Mouse (Mus musculus) lung, embryonic 16.5 days (tissue): ENCODE measurements around the gene Akt3. TPM values are rescaled to one million over a fixed set of nuclear protein-coding genes. Genes with fewer than 3 reads are reported as not detected.

Source experiments
- ATAC-seq: fragments of 200-750 bp; cut with Nextera tagmentation; 2 replicates; pipeline ENCODE4 v1.8.0; 2017; ENCODE audit warnings: low read depth, mild to moderate bottlenecking, moderate library complexity
- H3K27ac ChIP-seq: fragments of 300-500 bp; sonication (generic); 2 replicates; pipeline ENCODE4 v1.5.1; 2014; ENCODE audit warnings: mild to moderate bottlenecking, control low read depth, low read length
- H3K27me3 ChIP-seq: fragments of 300-500 bp; sonication (generic); 2 replicates; pipeline ENCODE4 v1.6.1; 2014; ENCODE audit warnings: low read depth, low read length, mixed read lengths; ENCODE audit not compliant: control insufficient read depth, insufficient read depth
- H3K36me3 ChIP-seq: fragments of 300-500 bp; sonication (generic); 2 replicates; pipeline ENCODE4 v1.6.1; 2014; ENCODE audit warnings: low read length; ENCODE audit not compliant: control insufficient read depth, insufficient read depth
- H3K4me1 ChIP-seq: fragments of 300-500 bp; sonication (generic); replicated peaks from 2 replicates; pipeline ENCODE4 v1.6.1; 2014; ENCODE audit warnings: low read length, mixed read lengths; ENCODE audit not compliant: control insufficient read depth, insufficient read depth
- H3K4me2 ChIP-seq: fragments of 300-500 bp; sonication (generic); 2 replicates; pipeline ENCODE4 v1.6.1; 2014; ENCODE audit warnings: low read depth, low read length, control low read depth
- H3K4me3 ChIP-seq: fragments of 300-500 bp; sonication (generic); 2 replicates; pipeline ENCODE4 v1.5.1; 2014; ENCODE audit warnings: mild to moderate bottlenecking, low read length, control low read depth
- H3K9ac ChIP-seq: fragments of 300-500 bp; sonication (generic); 2 replicates; pipeline ENCODE4 v1.6.1; 2014; ENCODE audit warnings: low read length, control low read depth
- H3K9me3 ChIP-seq: fragments of 300-500 bp; sonication (generic); 2 replicates; pipeline ENCODE4 v1.6.1; 2016; ENCODE audit warnings: low read length; ENCODE audit not compliant: control insufficient read depth
- WGBS: fragments of 180-500 bp; shearing (Covaris S2); extraction: QIAGEN DNeasy Blood & Tissue Kit; methylation state at CpG from one replicate; pipeline ENCODE4 v1.1.7; 2014; 5-methylcytosine and 5-hydroxymethylcytosine counted together
- polyA plus RNA-seq: library from polyadenylated mRNA; unstranded; fragments of >200 nt; fragmentation: Nextera tagmentation; extraction: Ambion mirVana; gene quantifications from 2 replicates; pipeline ENCODE4 v1.2.1, GENCODE M21; 2015

Gene Akt3
- polyA plus RNA-seq, 1 experiment from 2014 or later, result 4.1 TPM

- Histone ChIP-seq H3K4me2 (no peak overlapping the region), H3K4me3 (no peak overlapping the region), H3K9ac (no peak overlapping the region), H3K27ac (no peak overlapping the region), H3K4me1 (0 out of 2 replicates have a peak, but pooled peaks cover 3% of the 10 kb centered on the region), H3K27me3 (no peaks in the 10 kb centered on the region), H3K9me3 (no peaks in the 10 kb centered on the region), H3K36me3 (no peaks in the 10 kb centered on the region)
- ATAC-seq, result no peak
- 94% methylated on average over 2 of the region's 2 CpGs for WGBS
Measured at GRCm38 (mm10) chr1:177048773-177049172, 209.2 kb downstream of the Akt3 start.

DNA sequence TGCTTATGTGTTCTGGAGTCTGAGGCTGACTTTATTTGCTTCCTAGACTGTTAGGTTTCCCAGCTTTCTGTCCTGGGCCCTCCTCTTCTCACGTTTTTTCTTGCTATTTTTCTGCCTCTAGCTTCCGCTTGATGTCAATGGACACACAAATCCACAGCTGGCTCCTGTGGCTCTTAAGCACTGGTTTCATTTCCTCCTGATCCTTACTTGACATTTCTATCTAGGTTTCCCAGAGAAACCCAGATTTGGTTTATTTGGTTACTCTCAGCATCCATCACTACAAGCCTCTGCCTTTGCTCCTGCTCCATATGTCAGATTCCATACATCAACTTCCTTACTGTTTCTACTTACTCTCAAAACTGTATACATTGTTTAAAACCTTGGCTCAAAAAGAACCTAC is 211.0 kb downstream of the Akt3 start:
- H3K4me1 ChIP-seq, result 0 out of 2 replicates have a peak, but pooled peaks cover 3% of the 10 kb centered on the region
- ATAC-seq, result no peak
- 73% methylated on average over 2 of the region's 2 CpGs for WGBS
- H3K4me2 ChIP-seq, result no peak overlapping the region
- H3K9ac ChIP-seq, result no peak overlapping the region
- H3K4me3 ChIP-seq, result no peak overlapping the region
- no peaks in the 10 kb centered on the region for H3K36me3 ChIP-seq
- H3K9me3 ChIP-seq, result no peaks in the 10 kb centered on the region
- H3K27me3 ChIP-seq, result no peaks in the 10 kb centered on the region
- no peak overlapping the region for H3K27ac ChIP-seq

GRCm38 (mm10) chr1:177045885-177046284 is 212.1 kb downstream of the Akt3 start:
- Histone ChIP-seq H3K36me3 (no peaks in the 10 kb centered on the region), H3K9me3 (no peaks in the 10 kb centered on the region), H3K4me2 (no peak overlapping the region), H3K9ac (no peak overlapping the region), H3K27me3 (no peaks in the 10 kb centered on the region), H3K27ac (no peak overlapping the region), H3K4me3 (no peak overlapping the region), H3K4me1 (no peaks in the 10 kb centered on the region)
- ATAC-seq, result no peak

GRCm38 (mm10) chr1:177040058-177040457 is 217.9 kb downstream of the Akt3 start:
- peak overlapping the region; percentile 52 for H3K27ac ChIP-seq
- no peak overlapping the region for H3K9ac ChIP-seq
- H3K27me3 ChIP-seq, result no peaks in the 10 kb centered on the region
- WGBS, result 48% methylated on average over 4 of the region's 4 CpGs
- no peaks in the 10 kb centered on the region for H3K9me3 ChIP-seq
- H3K36me3 ChIP-seq, result no peaks in the 10 kb centered on the region
- no peak overlapping the region for H3K4me2 ChIP-seq
- peaks cover 2% of the 10 kb centered on the region; the same call in 1 of the 2 replicates for H3K4me1 ChIP-seq
- H3K4me3 ChIP-seq, result no peak overlapping the region
- no peak for ATAC-seq

DNA sequence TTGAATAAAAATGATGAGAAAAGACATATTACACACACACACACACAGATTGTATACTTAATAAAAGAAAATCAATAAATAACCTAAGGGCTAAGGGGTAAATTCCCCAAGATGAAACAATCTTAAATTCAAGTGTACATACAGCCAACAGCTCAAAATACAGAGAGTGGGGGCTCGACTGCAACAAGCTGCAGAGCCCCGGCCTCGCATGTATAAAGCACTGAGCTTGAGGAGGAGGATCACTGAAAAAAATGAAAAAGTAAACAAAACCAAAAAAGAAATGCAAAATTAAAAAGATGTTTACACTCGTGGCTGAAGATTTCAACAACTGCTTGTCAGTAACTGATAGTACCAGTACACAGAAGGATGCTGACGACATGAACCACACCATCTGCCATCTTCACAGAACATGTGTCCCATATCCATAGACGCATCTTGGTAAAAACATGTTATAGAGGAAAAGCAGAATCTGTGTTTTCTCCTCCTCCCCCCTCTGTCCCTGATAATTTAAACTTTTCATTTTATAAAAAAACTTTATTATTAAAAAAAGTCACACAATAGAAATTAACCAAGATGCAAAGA is 218.8 kb downstream of the Akt3 start:
- ATAC-seq, result peak; percentile 95
- 39% methylated on average over 6 of the region's 6 CpGs for WGBS
- no peak overlapping the region for H3K9ac ChIP-seq

GRCm38 (mm10) chr1:177038383-177038782 is 219.6 kb downstream of the Akt3 start:
- ATAC-seq, result no peak
- no peaks in the 10 kb centered on the region for H3K9me3 ChIP-seq
- H3K9ac ChIP-seq, result no peak overlapping the region
- peaks cover 2% of the 10 kb centered on the region; the same call in 1 of the 2 replicates for H3K4me1 ChIP-seq
- H3K27me3 ChIP-seq, result no peaks in the 10 kb centered on the region
- H3K36me3 ChIP-seq, result no peaks in the 10 kb centered on the region
- no peak overlapping the region for H3K4me3 ChIP-seq
- 45% methylated on average over 2 of the region's 2 CpGs for WGBS
- no peak overlapping the region for H3K27ac ChIP-seq
- no peak overlapping the region for H3K4me2 ChIP-seq

More for the DNA sequence above, 218.8 kb downstream of the Akt3 start:
- Histone ChIP-seq H3K9me3 (no peaks in the 10 kb centered on the region), H3K4me1 (peaks cover 2% of the 10 kb centered on the region; the same call in 1 of the 2 replicates), H3K27ac (no peak overlapping the region), H3K36me3 (no peaks in the 10 kb centered on the region), H3K27me3 (no peaks in the 10 kb centered on the region), H3K4me2 (no peak overlapping the region), H3K4me3 (no peak overlapping the region)

DNA sequence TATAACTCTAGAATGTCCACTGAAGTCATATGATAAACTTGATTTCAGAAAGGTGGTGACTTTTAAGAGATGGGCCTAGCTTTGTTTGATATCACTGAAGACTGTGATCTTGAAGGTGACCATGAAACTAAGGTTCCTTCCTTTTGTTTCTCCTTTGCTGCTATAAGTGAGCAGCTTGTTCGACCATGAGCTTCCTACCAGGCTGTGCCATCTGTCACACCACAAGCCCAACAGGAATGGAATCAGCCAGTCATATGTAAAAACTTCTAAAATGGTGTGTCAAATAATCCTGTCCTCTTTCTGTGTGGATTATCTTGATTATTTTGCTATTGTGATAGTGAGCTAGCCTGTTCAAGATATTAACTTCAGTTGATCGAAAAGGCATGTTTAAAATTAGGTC is 222.5 kb downstream of the Akt3 start:
- H3K9ac ChIP-seq, result no peak overlapping the region
- 91% methylated on average over 2 of the region's 2 CpGs for WGBS
- peaks cover 2% of the 10 kb centered on the region; the same call in 1 of the 2 replicates for H3K4me1 ChIP-seq
- no peak overlapping the region for H3K4me2 ChIP-seq
- H3K36me3 ChIP-seq, result 0 out of 2 replicates have a peak, but pooled peaks cover 3% of the 10 kb centered on the region
- no peak for ATAC-seq
- H3K27ac ChIP-seq, result no peak overlapping the region
- H3K27me3 ChIP-seq, result no peaks in the 10 kb centered on the region
- no peaks in the 10 kb centered on the region for H3K9me3 ChIP-seq
- no peak overlapping the region for H3K4me3 ChIP-seq

- Histone ChIP-seq H3K9me3 (no peaks in the 10 kb centered on the region), H3K4me2 (no peak overlapping the region), H3K27ac (no peak overlapping the region), H3K36me3 (0 out of 2 replicates have a peak, but pooled peaks cover 3% of the 10 kb centered on the region), H3K4me1 (no peaks in the 10 kb centered on the region), H3K9ac (no peak overlapping the region), H3K27me3 (no peaks in the 10 kb centered on the region), H3K4me3 (no peak overlapping the region)
- no peak for ATAC-seq
- WGBS, result 37% methylated on average over 1 of the region's 1 CpGs
Measured at GRCm38 (mm10) chr1:177032233-177032632, 225.8 kb downstream of the Akt3 start.

GRCm38 (mm10) chr1:177031196-177031595 is 226.8 kb downstream of the Akt3 start:
- ATAC-seq, result no peak
- 96% methylated on average over 1 of the region's 1 CpGs for WGBS
- 0 out of 2 replicates have a peak, but pooled peaks cover 3% of the 10 kb centered on the region for H3K36me3 ChIP-seq

More at GRCm38 (mm10) chr1:177031196-177031595, 226.8 kb downstream of the Akt3 start:
- H3K4me1 ChIP-seq, result no peaks in the 10 kb centered on the region
- no peaks in the 10 kb centered on the region for H3K27me3 ChIP-seq
- H3K9me3 ChIP-seq, result no peaks in the 10 kb centered on the region
- no peak overlapping the region for H3K9ac ChIP-seq
- H3K4me3 ChIP-seq, result no peak overlapping the region
- no peak overlapping the region for H3K27ac ChIP-seq
- H3K4me2 ChIP-seq, result no peak overlapping the region
